Mouse (Mus musculus) granulocyte monocyte progenitor cell, adult 5-6 weeks (primary cell): ENCODE data around the gene Cpt2. TPM values are rescaled to one million over a fixed set of nuclear protein-coding genes. Genes with fewer than 3 reads are reported as not detected.
A peak's percentile ranks its signal among the peaks of the same experiment; 100 is the strongest.

Experiments used
- ATAC-seq: replicated peaks from 2 replicates; pipeline ENCODE4 v1.8.0; 2016; ENCODE audit warnings: mild to moderate bottlenecking, moderate TSS enrichment, inconsistent platforms; ENCODE audit not compliant: poor library complexity, severe bottlenecking
- total RNA-seq, 2 experiments: library from RNA; stranded (forward) in 1 of 2; stranded (reverse) in 1 of 2; fragments of 200-712, 200-1000 nt in 1 of 2; fragments of >200 nt in 1 of 2; fragmentation: Nextera tagmentation in 1 of 2; gene quantifications; 2 replicates each; pipeline ENCODE4 v1.2.3; 2014 to 2017

Cpt2 gene
- total RNA-seq (2014; fragmentation: Nextera tagmentation) (25.6 and 32.1 TPM in 2 replicates), total RNA-seq (2017) (18.3 and 33.1 TPM in 2 replicates)

DNA sequence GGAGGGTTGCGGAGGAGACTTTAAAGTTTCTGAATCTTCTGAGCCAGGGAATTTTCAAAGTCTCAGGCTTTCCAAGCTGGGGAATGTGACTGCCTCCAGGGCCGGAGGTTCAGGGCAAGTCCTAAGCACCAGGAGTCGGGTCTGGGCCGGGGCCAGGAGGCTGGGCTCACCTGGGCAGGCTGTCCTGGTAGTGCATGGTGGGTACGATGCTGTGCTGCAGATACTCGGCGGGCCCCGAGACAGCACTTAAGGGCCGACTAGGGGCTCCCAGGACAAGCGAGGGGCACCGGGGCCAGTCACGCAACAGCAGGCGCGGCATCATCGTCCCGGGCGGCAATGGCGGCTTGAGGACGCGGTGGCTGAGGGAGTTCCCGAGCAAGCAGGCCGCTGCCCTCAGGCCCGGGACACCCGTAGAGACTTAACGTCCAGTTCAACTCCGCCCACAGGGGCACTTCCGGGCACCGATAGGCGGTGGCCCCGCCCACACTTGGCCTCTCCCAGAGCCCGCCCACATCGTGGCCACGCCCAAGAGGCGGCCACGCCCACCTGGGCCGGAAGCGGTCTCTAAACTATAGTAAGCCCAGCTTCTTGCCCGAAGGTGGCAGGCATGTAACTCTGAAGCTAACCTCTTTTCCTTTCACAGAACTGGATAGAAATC lies at the start of gene Cpt2:
TSS of gene Cpt2 (minus strand) at position 466 of the 658 bp plus-strand sequence.
- peak; percentile 99 for ATAC-seq

DNA sequence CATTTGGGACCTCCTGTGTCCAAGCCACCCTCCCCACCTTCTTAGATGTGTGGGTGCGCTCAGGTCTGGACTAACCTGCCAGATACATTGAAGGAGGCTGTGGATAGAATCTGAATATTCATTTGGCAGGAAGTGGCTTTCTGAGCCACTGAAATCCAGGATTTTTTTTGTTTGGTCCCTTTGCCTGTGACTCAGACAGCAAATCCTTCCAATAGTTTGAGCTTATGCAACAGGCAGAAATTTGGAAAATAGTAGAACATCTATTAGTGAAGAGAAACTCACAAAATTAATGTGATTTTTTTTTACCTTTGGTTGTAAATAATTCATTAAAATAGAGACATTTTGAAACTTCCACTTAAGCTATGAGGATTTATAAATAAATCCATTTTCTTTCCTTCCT lies 47.8 kb upstream of the Cpt2 start:
- no peak for ATAC-seq

DNA sequence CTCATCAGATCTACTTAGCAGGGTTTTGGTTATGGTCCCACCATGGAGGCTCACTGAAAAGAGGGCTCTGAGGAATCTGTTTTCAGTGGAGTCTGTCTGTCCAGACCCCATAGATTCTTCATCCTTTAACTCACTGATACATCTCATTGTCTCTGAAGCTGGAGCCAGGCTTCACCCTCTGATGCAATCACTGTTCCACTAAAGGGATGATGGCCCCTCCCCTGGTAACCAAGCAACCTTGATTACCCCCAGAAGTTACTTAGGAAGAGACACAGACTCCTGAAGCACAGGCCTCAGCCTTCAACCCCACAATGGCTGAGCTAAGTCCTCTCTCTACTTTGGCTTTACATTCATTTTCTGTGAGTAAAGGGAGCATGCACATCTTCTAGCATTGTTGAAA lies 46.4 kb upstream of the Cpt2 start:
- no peak for ATAC-seq

DNA sequence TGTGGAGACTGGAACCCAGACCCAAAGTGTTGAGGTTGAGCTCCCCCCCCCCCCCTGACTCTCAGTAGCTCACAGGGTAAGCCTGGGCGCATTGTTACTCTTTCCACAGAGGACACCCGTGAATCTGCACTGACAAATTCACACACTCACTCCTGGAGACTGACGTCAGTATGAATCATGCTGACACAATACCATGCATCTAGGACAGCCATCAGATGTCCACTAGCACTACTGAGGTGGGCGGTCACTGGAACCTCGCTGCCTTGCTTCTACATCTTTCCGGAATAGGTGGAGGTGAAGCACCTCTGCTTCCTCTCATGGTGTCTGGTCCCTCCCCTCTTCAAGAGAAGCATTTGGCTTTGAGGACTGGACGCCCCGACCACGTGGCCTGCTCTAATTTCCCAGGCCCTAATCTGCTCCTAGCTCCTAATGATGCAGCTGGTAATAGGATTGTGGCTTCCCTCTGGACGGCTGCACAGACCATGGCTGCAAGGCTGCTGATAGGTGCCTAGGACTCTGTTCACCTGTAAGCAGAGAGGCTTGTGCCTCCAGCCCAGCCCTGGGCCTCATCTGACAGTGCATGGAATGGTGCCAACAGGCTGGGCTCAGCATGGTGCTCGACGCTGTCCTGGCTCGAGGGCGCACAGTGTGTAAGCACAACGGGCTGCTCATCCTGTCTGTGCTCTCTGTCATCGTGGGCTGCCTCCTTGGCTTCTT lies 44.7 kb upstream of the Cpt2 start, which contains the start of gene Slc1a7:
TSS of gene Slc1a7 (plus strand) at position 367 of the 717 bp plus-strand sequence.
- no peak for ATAC-seq

DNA sequence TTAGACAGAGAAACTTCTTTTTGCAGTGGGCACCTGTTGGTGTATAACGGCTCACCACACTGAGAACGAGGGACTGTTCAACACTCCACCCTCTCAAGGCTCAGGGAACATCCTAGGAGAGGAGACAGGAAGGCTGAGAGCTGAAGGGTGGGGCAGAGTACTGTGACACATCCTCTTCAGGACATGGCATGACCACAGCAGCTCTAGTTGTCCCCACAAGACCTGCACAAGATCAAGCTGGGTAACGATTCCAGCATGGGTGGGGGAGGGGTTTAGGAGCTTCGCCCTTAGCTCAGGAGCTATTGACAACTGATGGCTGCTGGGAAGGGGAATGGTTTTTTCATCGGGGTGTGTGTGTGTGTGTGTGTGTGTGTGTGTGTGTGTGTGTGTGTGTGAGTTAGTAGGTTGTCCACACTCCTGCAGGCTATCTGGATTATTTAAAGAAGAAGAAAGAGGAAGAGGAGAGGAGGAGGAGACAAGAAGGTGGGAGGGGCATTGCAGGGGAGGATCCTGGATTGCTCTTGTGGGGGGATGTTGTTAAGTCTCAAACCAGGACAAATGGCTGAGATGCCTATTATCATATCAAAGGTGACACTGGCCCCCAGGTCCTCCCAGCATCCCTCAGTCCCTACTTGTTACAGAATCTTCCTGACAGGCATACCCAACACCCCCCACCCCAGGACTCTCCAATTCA lies 43.2 kb upstream of the Cpt2 start:
- ATAC-seq: peak; percentile 82

DNA sequence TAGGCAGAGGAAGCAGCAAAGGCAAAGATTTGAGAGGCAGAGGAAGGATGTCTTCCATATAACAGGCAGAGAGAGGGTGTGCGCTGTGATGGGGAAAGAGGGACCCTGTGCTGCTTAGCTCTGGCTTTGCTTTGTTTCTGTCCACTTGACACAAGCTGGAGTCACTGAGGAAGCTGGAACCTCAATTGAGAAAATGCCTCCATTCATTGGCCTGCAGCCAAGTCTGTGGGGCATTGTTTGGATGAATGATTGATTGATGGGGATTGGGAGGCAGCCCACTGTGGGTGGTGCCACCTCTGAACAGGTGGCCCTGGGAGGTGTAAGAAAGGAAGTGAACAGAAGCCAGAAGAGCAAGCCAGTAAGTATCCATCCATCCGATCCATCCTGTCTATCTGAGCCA lies 39.4 kb upstream of the Cpt2 start:
- no peak for ATAC-seq

DNA sequence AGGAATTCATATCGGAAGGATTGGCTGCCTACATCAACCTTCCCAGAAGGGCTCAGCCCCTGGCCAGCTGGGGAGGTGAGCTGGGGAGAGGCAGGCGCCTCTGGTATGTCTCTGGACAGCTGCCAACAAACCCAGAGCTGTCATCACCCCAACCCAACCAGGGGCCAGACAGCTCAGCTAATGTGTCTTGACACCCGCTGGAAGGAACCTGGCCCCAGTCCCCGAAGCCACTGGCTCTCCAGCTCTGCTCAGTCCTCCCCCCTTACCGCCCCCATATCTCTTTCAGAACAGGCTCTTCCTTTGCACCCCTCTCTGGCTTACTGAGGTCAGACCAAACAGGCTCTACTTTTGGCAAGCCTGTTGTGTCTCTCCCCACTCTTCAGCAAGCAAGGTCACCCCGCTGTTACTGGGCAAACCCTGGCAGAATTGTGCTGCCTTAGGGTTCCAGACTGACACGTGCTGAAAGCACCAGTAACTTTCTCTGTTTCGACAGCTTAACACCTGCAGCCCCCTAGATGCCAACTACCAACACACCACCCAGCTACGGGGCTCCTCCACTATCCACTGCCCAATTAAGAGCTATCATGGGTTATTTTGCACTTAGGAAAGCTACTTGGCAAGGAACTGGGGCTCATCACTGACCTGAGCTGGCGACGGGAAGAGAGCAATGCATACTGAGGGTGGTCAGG lies 38.8 kb upstream of the Cpt2 start:
- ATAC-seq: 0 out of 2 replicates have a peak, but pooled peaks have one; percentile 29

DNA sequence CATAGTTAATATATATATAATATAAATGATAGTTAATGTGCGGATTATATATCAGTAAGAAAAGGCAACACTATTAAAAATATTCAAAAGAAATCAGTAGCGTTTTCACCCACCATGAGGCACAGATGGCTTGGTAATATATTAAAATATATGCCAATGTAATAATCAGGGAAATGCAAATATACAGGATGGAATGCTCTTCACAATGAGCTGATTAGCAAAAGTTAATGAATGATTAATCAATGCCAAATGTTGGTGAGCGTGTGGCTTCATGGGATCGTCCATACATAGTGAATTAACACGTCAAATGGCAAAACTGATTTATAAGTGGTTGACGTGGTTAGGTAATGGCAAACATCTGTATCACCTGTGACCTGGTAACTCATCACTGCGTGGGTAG lies 35.1 kb upstream of the Cpt2 start:
- no peak for ATAC-seq

DNA sequence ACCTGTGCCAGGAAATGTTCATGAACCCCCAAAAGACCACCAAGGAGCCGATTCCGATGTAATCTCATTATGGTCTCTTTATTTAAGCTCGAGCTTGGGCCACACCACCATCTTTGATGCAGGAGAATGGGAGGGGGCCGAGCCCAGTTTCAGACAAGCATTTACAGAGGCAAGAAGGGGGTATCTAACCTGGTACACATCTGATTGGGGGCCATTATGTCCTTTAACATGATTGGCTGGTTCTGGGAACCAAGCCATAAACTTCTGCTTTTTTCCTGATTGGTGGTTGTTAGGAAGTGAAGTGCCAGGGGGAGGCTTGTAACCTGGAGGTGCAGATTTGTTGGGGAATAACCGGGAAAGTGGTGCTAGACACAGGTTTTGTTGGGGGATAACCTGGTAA lies 32.3 kb upstream of the Cpt2 start:
- no peak for ATAC-seq

DNA sequence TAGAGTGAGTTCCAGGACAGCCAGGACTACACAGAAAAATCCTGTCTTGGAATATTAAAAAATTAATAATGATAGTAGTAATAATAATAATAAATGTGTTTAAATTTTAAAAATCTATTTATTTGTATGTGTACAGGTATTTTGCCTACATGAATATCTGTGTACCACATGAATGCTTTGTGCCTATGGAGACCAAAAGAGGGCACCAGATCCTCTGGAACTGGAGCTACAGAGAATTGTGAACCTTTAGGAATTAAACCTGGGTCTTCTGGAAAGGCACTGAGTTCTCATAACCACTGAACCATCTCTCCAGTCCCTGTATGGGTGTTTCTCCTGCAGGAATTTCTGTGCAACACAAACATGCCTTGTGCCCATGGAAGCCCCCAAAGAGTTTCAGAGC lies 29.4 kb upstream of the Cpt2 start:
- ATAC-seq: no peak

DNA sequence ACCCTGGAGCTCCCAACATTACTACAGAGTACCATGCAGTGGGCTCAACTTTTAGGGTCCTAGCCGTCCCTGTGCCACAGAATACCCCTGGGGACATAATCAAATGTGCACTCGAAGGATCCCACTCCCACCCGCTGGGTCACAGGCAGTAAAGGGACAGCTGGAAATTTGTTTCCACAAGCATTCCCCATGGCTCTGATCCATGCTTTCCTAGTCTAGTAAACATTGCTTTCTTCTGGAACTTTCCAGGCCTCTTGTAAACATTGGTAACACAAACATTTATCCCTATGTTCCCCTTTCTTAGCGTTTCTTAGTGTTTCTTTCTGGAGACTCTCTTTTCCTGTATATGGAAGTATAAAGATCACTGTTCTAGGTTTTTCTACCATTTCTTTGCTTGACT lies 26.5 kb upstream of the Cpt2 start:
- ATAC-seq: no peak

DNA sequence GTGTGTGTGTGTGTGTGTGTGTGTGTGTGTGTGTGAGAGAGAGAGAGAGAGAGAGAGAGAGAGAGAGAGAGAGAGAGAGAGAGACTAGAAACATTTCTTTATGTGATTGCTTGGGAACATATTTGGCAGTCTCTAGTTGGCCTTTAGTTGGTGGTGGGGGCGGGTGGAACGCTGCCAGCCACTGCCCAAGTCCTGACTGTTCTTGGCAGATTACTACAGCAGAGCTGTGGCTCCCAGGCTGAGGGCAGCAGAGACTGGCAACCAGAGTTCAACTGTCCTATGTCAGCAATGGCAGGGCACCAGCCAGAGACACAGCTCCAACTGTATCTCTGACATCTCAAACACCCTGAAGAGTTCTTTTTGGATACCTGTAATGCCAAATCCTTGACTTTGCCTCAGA lies 20.7 kb upstream of the Cpt2 start:
- ATAC-seq: no peak

DNA sequence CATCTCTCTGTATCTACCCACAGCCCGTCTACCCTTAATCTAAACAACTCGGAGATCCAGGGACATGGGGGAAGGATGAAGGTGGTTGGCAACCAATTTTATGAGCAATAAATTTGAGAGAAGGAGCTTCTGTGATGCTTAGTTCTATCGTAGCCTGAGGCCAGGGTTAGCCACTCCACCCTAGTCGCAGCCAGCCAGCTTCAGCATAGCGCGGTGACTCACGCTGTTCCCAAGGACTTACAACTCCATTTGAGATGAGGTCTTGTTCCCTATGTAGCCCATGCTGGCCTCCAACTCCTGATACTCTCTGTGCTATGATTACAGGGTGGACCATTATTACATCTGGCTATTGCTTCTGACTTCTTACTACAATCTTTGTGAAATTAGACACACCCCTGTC lies 19.3 kb upstream of the Cpt2 start:
- ATAC-seq: no peak

DNA sequence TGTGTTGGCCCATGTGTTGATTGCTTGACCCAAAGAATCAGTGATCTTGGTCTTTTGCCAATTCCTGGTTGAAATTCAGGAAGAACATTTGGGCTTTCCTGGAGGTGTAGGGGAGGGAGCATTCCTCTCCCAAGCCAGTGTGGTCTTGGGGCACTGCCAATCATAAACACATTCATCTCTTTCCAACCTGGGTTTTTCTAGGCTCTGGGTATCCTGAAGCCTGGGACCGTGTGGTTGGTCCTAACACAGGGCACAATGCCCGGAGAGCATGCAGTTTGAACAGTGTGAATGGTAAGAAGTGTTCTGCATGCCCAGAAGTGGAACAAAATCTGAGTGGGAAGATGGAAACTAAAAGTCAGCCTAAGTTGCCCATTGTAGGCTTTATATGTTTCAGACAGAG lies 14.7 kb upstream of the Cpt2 start:
- no peak for ATAC-seq

DNA sequence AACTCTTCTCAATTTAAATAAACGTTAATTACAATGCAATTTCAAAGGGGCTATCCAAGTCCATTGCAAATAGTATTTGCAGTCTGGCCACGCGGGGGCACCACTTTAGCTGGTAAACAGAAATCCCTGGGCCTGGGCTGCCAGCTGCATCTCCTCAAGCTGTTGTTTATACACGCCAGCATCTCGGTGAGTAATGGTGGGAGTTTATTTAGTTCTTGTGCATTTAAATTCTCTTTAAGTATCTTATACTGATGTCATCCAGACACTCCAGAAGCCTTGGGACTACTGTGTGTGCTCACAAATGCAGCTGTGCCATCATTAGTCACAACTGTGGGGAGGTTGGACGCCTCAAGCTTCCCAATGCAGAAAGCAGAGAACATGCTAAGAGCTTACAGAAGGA lies 13.9 kb upstream of the Cpt2 start:
- no peak for ATAC-seq

DNA sequence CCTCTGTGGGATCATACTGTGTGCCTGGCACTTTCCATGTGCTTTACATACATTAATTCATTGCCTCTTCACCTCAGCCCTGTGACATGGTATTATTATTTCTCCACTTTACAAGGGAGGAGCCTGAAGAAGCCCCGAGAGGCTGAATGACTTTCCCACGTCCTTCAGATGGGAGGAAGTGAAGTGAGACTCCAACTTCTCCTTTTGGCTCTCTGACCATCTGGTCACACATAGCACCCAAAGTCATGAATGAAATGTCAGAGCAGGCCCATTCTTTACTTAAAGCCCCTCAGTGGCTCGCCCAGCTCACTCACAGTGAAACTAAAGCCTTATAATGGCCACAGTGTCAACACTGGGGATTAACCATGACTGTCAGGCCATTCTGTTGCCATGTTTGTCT lies 11.8 kb upstream of the Cpt2 start:
- ATAC-seq: peak; percentile 89

DNA sequence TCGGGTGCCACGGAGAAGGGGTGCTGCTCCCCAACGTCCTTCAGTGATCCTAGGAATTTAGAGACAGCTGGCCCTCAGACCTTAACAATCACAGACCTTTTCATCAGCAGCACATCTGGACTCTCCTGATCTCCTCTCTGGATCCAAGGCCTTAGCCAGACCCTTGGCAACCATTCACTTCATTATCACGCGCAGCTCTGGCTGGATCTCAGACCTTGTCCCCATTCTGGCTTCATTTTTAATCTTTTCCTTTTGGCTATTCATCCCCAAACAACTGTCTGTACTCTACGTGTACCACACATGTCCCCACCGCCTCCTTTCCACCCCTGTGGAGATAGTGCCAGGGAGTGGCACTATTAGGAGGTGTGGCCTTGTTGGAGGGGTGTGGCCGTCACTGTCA lies 9.8 kb upstream of the Cpt2 start:
- ATAC-seq: no peak

DNA sequence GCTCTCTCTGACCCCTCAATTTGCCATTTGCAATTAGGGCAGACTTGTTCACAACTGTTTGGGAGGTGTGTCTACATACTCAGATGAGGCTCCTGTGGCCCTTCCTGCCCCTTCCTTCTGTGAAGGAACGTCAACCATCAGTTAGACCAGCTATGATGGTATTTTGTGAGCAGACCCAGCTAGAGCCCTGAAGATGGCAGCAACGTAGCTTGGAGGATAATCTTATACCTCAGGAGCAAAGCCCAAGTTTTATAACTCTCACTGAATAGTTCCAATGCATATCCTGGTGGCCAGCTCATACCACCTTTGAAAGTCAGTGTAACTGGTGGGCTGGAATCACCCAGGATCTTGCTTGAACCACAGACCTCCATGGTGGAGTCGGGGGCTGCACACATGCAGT lies 8.0 kb upstream of the Cpt2 start:
- no peak for ATAC-seq

DNA sequence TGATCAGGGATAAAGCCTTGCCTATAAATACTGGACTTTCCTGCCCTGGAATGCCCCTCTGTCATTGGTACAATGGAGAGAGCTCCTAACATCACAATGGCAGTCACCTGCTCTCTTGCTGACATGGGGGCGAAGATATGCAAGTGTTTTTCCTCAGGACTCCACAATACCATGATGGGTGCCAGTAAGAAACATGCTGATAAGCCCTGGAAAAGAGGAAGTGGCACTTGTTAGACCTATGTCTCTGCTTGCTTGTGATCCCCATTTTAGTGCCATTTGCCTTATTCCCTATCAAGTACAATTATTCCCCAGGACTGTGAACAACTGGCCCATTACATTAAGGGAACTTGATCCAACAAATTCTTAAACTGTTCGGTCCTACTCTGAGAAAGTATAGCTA lies 5.3 kb upstream of the Cpt2 start:
- peak; percentile 52 for ATAC-seq

DNA sequence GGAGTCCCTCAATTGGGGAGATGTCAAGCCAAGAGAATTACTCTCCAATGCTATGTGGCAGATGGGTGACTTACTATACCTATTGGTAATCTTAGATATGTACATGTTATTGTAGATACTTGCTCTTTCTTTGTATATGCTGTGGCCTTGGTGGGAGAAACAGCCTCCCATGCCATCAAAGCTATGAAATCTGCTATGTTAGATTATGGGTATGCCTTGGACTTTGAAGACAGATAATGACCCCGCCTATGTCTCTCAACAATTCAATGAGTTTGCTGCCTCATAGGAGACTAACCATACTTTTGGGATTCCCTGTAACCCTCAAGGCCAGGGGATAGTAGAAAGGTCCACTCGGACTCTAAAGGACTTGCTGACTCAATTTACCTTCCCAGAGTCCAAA lies 4.9 kb upstream of the Cpt2 start:
- ATAC-seq: no peak

DNA sequence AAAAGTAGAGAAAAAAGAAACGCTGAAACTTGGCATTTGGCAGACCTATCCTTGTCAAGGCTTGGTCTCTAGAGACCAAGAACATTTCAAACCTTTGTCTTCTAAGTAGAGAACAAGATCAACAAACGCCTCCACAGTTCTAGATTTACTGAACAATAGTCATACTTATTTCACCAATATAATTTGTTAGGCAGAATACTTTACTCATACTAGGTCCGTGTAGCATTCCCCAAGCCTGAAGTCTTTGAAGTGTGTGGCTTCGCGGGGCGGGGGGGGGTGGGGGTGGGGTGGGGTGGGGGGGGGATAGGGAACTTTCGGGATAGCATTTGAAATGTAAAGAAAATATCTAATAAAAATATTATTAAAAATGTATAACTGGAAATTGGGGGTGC lies 389 bp upstream of the Cpt2 start:
- ATAC-seq: no peak
